Mouse (Mus musculus) brain, embryonic 14.5 days (tissue): ENCODE results near the gene Tnp1.

Experiments
- CTCF ChIP-seq: fragments of 200-500 bp; IDR thresholded peaks from 2 replicates; pipeline ENCODE4 v1.5.1; 2012; ENCODE audit warnings: inconsistent platforms, mild to moderate bottlenecking, moderate library complexity, borderline replicate concordance; ENCODE audit not compliant: insufficient read depth, insufficient read length; ENCODE audit errors: extremely low read depth
- POLR2A ChIP-seq: fragments of 200-500 bp; IDR thresholded peaks from 2 replicates; pipeline ENCODE4 v1.6.1; 2012; ENCODE audit warnings: mild to moderate bottlenecking, inconsistent platforms, borderline replicate concordance; ENCODE audit not compliant: poor library complexity, insufficient read depth, insufficient read length, severe bottlenecking; ENCODE audit errors: extremely low read depth

DNA sequence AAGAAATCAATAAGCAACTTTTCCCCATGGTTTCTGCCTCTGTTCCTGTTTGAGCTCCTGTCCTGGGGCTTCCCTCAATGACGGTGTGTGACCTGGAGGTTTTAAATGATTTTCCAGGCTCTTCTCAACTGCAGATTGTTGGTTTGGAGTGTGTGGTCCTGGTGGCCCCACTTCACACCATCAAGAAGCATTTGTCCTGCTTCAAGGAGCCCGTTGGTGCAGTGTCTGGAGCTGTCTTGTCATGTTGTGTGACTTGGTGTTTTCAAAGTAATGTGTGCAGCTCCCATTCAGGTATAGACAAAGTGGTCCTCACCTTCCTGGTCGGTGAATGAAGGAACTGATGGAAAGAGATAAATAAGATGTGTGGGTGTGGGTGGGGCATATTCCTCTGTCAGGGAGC lies 20.0 kb upstream of the Tnp1 start:
- TF ChIP-seq CTCF (no peak), POLR2A (no peak)
